Mouse (Mus musculus) lung, postnatal 0 days (tissue): Measurements from ENCODE around the gene Cysrt1. TPM values are rescaled to one million over a fixed set of nuclear protein-coding genes. Genes with fewer than 3 reads are reported as not detected.

ENCODE experiments used
- ATAC-seq: fragments of 200-750 bp; cut with Nextera tagmentation; 2 replicates; pipeline ENCODE4 v1.8.0; 2017; ENCODE audit warnings: moderate library complexity
- DNase-seq: peaks from one replicate; pipeline ENCODE4 v3.0.0-alpha.2; 2016; ENCODE audit warnings: low spot score
- H3K27ac ChIP-seq: fragments of 300-500 bp; sonication (generic); 2 replicates; pipeline ENCODE4 v1.5.1; 2014; ENCODE audit warnings: antibody characterized with exemption, mild to moderate bottlenecking, low read length, mixed read lengths
- H3K27me3 ChIP-seq: fragments of 300-500 bp; sonication (generic); replicated peaks from 2 replicates; pipeline ENCODE4 v1.6.1; 2014; ENCODE audit warnings: low read length, mixed read lengths; ENCODE audit not compliant: insufficient read depth
- H3K36me3 ChIP-seq: fragments of 300-500 bp; sonication (generic); 2 replicates; pipeline ENCODE4 v1.6.1; 2014; ENCODE audit warnings: low read length, mixed read lengths; ENCODE audit not compliant: insufficient read depth
- H3K4me1 ChIP-seq: fragments of 300-500 bp; sonication (generic); 2 replicates; pipeline ENCODE4 v1.6.1; 2014; ENCODE audit warnings: antibody characterized with exemption, low read depth, low read length, mixed read lengths; ENCODE audit not compliant: insufficient read depth
- H3K4me2 ChIP-seq: fragments of 300-500 bp; sonication (generic); replicated peaks from 2 replicates; pipeline ENCODE4 v1.6.1; 2014; ENCODE audit warnings: low read depth, mild to moderate bottlenecking, low read length, moderate library complexity, mixed read lengths
- H3K4me3 ChIP-seq: fragments of 300-500 bp; sonication (generic); 2 replicates; pipeline ENCODE4 v1.5.1; 2014; ENCODE audit warnings: low read depth, low read length
- H3K9ac ChIP-seq: fragments of 300-500 bp; sonication (generic); replicated peaks from 2 replicates; pipeline ENCODE4 v1.6.1; 2014; ENCODE audit warnings: low read depth, mild to moderate bottlenecking
- H3K9me3 ChIP-seq: fragments of 300-500 bp; sonication (generic); 2 replicates; pipeline ENCODE4 v1.6.1; 2016; ENCODE audit warnings: low read length, mixed read lengths
- CTCF ChIP-seq: IDR thresholded peaks from 2 replicates; pipeline ENCODE4 v1.5.1; 2016; ENCODE audit warnings: antibody characterized with exemption, mild to moderate bottlenecking
- EP300 ChIP-seq: IDR thresholded peaks from 2 replicates; pipeline ENCODE4 v1.6.1; 2016; ENCODE audit warnings: antibody characterized with exemption, mild to moderate bottlenecking, control low read depth
- WGBS: fragments of 180-500 bp; shearing (Covaris S2); extraction: QIAGEN DNeasy Blood & Tissue Kit; methylation state at CpG from one replicate; pipeline ENCODE4 v1.1.7; 2014; 5-methylcytosine and 5-hydroxymethylcytosine counted together
- polyA plus RNA-seq: library from polyadenylated mRNA; unstranded; fragments of >200 nt; fragmentation: Nextera tagmentation; extraction: Ambion mirVana; gene quantifications from 2 replicates; pipeline ENCODE4 v1.2.1, GENCODE M21; 2015

Cysrt1 gene
- polyA plus RNA-seq, 1 experiment from 2014 or later, result 0.85 TPM

DNA sequence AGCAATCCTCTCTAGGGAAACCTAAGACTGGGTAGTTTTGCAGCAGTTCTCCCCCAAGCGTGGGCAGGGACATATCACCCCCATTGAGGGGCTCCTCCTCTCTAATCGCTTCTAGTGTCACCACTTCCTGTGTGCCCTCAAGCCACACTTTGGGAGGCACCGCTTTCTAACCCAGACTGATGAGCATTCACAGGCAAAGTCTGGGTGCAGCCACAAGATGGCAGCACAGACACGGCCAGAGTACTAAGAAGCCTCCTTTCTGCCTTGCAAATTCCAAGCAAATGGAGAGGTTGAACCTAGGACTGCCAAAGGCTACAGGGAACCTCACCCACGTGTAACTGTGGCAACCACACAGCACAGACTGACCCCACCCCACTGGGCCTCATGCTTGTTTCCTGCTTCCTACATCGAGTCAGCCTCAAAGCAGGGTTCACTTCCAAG is 48.9 kb downstream of the Cysrt1 start:
- DNase-seq (peak; percentile 96), ATAC-seq (peak; percentile 79)
- H3K9me3 ChIP-seq, result no peaks in the 10 kb centered on the region
- H3K4me2 ChIP-seq, result 0 out of 2 replicates have a peak overlapping the region, but pooled peaks have one; percentile 15
- no peaks in the 10 kb centered on the region for H3K27me3 ChIP-seq
- H3K27ac ChIP-seq, result peak overlapping the region; percentile 54; the same call in 1 of the 2 replicates
- peaks cover 18% of the 10 kb centered on the region for H3K4me1 ChIP-seq
- 0% methylated on average over 6 of the region's 6 CpGs for WGBS
- TF ChIP-seq CTCF (peak; percentile 99), EP300 (peak; percentile 22; the same call in 1 of the 2 replicates)
- no peak overlapping the region for H3K4me3 ChIP-seq
- no peak overlapping the region for H3K9ac ChIP-seq
- H3K36me3 ChIP-seq, result no peaks in the 10 kb centered on the region

Other genes with a start within 250 kb of the Cysrt1 start
- gene Nsmf, start 188.1 kb downstream of the Cysrt1 start, polyA plus RNA-seq, result 49.3 and 50.2 TPM in 2 replicates
- gene Entpd8, start 162.1 kb downstream of the Cysrt1 start, polyA plus RNA-seq, result 3.0 and 3.4 TPM in 2 replicates
- gene Noxa1, start 147.3 kb downstream of the Cysrt1 start, polyA plus RNA-seq, result 11.9 and 14.6 TPM in 2 replicates
- gene Nrarp, start 61.7 kb downstream of the Cysrt1 start, polyA plus RNA-seq, result 14.1 and 16.0 TPM in 2 replicates
- gene Tor4a, start 45.6 kb downstream of the Cysrt1 start, polyA plus RNA-seq, result 13.8 and 14.8 TPM in 2 replicates
- 74.0 and 80.1 TPM in 2 replicates for gene Nelfb, start 31.0 kb downstream of the Cysrt1 start, polyA plus RNA-seq
- 0.12 TPM in 1 of 2 replicates, not detected in the other for gene Stpg3, start 27.8 kb downstream of the Cysrt1 start, polyA plus RNA-seq
- gene Fam166a, start 23.7 kb downstream of the Cysrt1 start, polyA plus RNA-seq, result 0.32 and 0.98 TPM in 2 replicates
- 344 and 386 TPM in 2 replicates for gene Tubb4b, start 17.8 kb downstream of the Cysrt1 start, polyA plus RNA-seq
- not detected in 2 replicates for gene Slc34a3, start 8.1 kb downstream of the Cysrt1 start, polyA plus RNA-seq
- gene Rnf224, start 5.7 kb downstream of the Cysrt1 start, polyA plus RNA-seq, result 0.10 TPM in 1 of 2 replicates, not detected in the other
- gene Rnf208, start 197 bp downstream of the Cysrt1 start, polyA plus RNA-seq, result 3.4 TPM in 2 replicates
- gene AL732309.1, start 4.4 kb upstream of the Cysrt1 start, polyA plus RNA-seq, result 4.1 and 4.3 TPM in 2 replicates
- 43.2 and 44.9 TPM in 2 replicates for gene Tmem203, start 13.0 kb upstream of the Cysrt1 start, polyA plus RNA-seq
- gene Tprn, start 20.2 kb upstream of the Cysrt1 start, polyA plus RNA-seq, result 7.2 and 7.4 TPM in 2 replicates
- gene Ssna1, start 30.0 kb upstream of the Cysrt1 start, polyA plus RNA-seq, result 146 and 173 TPM in 2 replicates
- 88.4 and 89.0 TPM in 2 replicates for gene Anapc2, start 30.0 kb upstream of the Cysrt1 start, polyA plus RNA-seq
- gene Tmem210, start 45.7 kb upstream of the Cysrt1 start, polyA plus RNA-seq, result not detected in 2 replicates
- gene Lrrc26, start 47.5 kb upstream of the Cysrt1 start, polyA plus RNA-seq, result 42.2 and 46.5 TPM in 2 replicates
- gene Grin1, start 76.7 kb upstream of the Cysrt1 start, polyA plus RNA-seq, result 0.30 and 0.36 TPM in 2 replicates
- 36.8 and 40.9 TPM in 2 replicates for gene Man1b1, start 89.9 kb upstream of the Cysrt1 start, polyA plus RNA-seq
- 10.5 and 11.1 TPM in 2 replicates for gene Dpp7, start 113.9 kb upstream of the Cysrt1 start, polyA plus RNA-seq
- 74.4 and 75.5 TPM in 2 replicates for gene Uap1l1, start 123.2 kb upstream of the Cysrt1 start, polyA plus RNA-seq
- 2.2 and 2.4 TPM in 2 replicates for gene Sapcd2, start 129.9 kb upstream of the Cysrt1 start, polyA plus RNA-seq
- 2.6 and 2.8 TPM in 2 replicates for gene Entpd2, start 153.4 kb upstream of the Cysrt1 start, polyA plus RNA-seq
- gene Npdc1, start 156.9 kb upstream of the Cysrt1 start, polyA plus RNA-seq, result 42.7 and 45.3 TPM in 2 replicates
- gene Fut7, start 180.8 kb upstream of the Cysrt1 start, polyA plus RNA-seq, result 0.32 and 0.45 TPM in 2 replicates
- 2.7 and 4.0 TPM in 2 replicates for gene Abca2, start 186.3 kb upstream of the Cysrt1 start, polyA plus RNA-seq
- 633 and 715 TPM in 2 replicates for gene Clic3, start 214.4 kb upstream of the Cysrt1 start, polyA plus RNA-seq
- gene Paxx, start 218.6 kb upstream of the Cysrt1 start, polyA plus RNA-seq, result 67.4 and 68.9 TPM in 2 replicates
- 5.8 and 6.1 TPM in 2 replicates for gene Ptgds, start 227.6 kb upstream of the Cysrt1 start, polyA plus RNA-seq